In genomic region chr14:19706454-19706853, GRCm38 (mm10) we compare ENCODE assay signal across 8 mouse cellular contexts. TPM values are rescaled to one million over a fixed set of nuclear protein-coding genes. Genes with fewer than 3 reads are reported as not detected.
A peak's percentile ranks its signal among the peaks of the same experiment; 100 is the strongest.
DNase-seq lines count a peak whose midpoint lies in the region; ATAC-seq and TF ChIP-seq lines count a peak whose summit lies in the region.

No protein-coding gene starts in this region.

- peak; percentile 31; the same call in 1 of the 2 replicates for ATAC-seq in intestine, embryonic 16.5 days
- ATAC-seq in midbrain, embryonic 16.5 days: peak; percentile 71
- ATAC-seq in stomach, postnatal 0 days (ENCODE audit: low FRiP score, low TSS enrichment): peak; percentile 65; the same call in 1 of the 2 replicates

- H3K27me3 ChIP-seq in intestine, embryonic 16.5 days (replicated peaks; ENCODE audit: control insufficient read depth, insufficient read depth, low read length): no peaks in the 10 kb centered on the region
- H3K27me3 ChIP-seq in midbrain, embryonic 16.5 days (ENCODE audit: control insufficient read depth, insufficient read depth, low read depth, low read length): no peaks in the 10 kb centered on the region
- H3K27me3 ChIP-seq in stomach, postnatal 0 days (ENCODE audit: control insufficient read depth, insufficient read depth, low read length): no peaks in the 10 kb centered on the region

- H3K9me3 ChIP-seq in intestine, embryonic 16.5 days (ENCODE audit: control insufficient read depth, low read length): no peaks in the 10 kb centered on the region
- H3K9me3 ChIP-seq in midbrain, embryonic 16.5 days (replicated peaks; ENCODE audit: control insufficient read depth, low read length, poor library complexity, severe bottlenecking): no peaks in the 10 kb centered on the region
- H3K9me3 ChIP-seq in stomach, postnatal 0 days (ENCODE audit: control insufficient read depth, low read length): no peaks in the 10 kb centered on the region

- H3K36me3 ChIP-seq in intestine, embryonic 16.5 days (ENCODE audit: control insufficient read depth, insufficient read depth, low read length): no peaks in the 10 kb centered on the region
- no peaks in the 10 kb centered on the region for H3K36me3 ChIP-seq in midbrain, embryonic 16.5 days (ENCODE audit: control insufficient read depth, insufficient read depth, low read length)
- H3K36me3 ChIP-seq in stomach, postnatal 0 days (ENCODE audit: control insufficient read depth, insufficient read depth, low read length): no peaks in the 10 kb centered on the region

- 2% methylated on average over 5 of the region's 5 CpGs for WGBS in intestine, embryonic 16.5 days
- 2% methylated on average over 5 of the region's 5 CpGs for WGBS in midbrain, embryonic 16.5 days
- WGBS in stomach, postnatal 0 days: 2% methylated on average over 5 of the region's 5 CpGs

- H3K4me3 ChIP-seq in gastrocnemius, adult 2 months: no peak overlapping the region
- no peak overlapping the region for H3K4me3 ChIP-seq in intestine, embryonic 16.5 days (ENCODE audit: low read length)
- H3K4me3 ChIP-seq in midbrain, embryonic 16.5 days (ENCODE audit: low read depth, low read length): no peak overlapping the region
- no peak overlapping the region for H3K4me3 ChIP-seq in stomach, postnatal 0 days (ENCODE audit: low read depth, low read length)

- no peak for TF ChIP-seq EP300 in stomach, postnatal 0 days (optimal IDR thresholded peaks at IDR 0.05)

- H3K4me2 ChIP-seq in intestine, embryonic 16.5 days (ENCODE audit: low read depth, low read length): 0 out of 2 replicates have a peak overlapping the region, but pooled peaks have one; percentile 9
- H3K4me2 ChIP-seq in midbrain, embryonic 16.5 days (ENCODE audit: low read length): no peak overlapping the region
- H3K4me2 ChIP-seq in stomach, postnatal 0 days (replicated peaks; ENCODE audit: low read depth): no peak overlapping the region

- intact Hi-C loops in gastrocnemius, adult 2 months (cut with DNase I): loop anchor here (1.0 to 2.0 kb wide), 2 partner anchors 70 to 112 kb away; no protein-coding TSS in a partner anchor
- intact Hi-C loops in left cerebral cortex, postnatal 25 days (cut with DNase I): loop anchor here (1.0 to 10.0 kb wide), 5 partner anchors 46 to 548 kb away; partner anchors contain the start of genes Gng2 and Nid2

- no peak overlapping the region for H3K27ac ChIP-seq in gastrocnemius, adult 2 months
- peak overlapping the region; percentile 55 for H3K27ac ChIP-seq in intestine, embryonic 16.5 days (ENCODE audit: low read length)
- no peak overlapping the region for H3K27ac ChIP-seq in midbrain, embryonic 16.5 days (ENCODE audit: low read length)
- H3K27ac ChIP-seq in stomach, postnatal 0 days (replicated peaks): no peak overlapping the region

- DNase-seq in urinary bladder, postnatal 14 days (ENCODE audit: low spot score): peak; percentile 67
- no peak for DNase-seq in urinary bladder, adult 2 months (ENCODE audit: low spot score)
- DNase-seq in cerebellum, postnatal 36 days: peak; percentile 49 to 59
- peak; percentile 71 for DNase-seq in gastrocnemius, adult 2 months
- peak; percentile 73 to 84 for DNase-seq in left cerebral cortex, postnatal 25 days (ENCODE audit: low spot score in 2 of 2)
- DNase-seq in stomach, postnatal 0 days (ENCODE audit: low spot score): peak; percentile 60

- H3K9ac ChIP-seq in intestine, embryonic 16.5 days (ENCODE audit: low read depth, low read length): peak overlapping the region; percentile 40; the same call in 1 of the 2 replicates
- no peak overlapping the region for H3K9ac ChIP-seq in midbrain, embryonic 16.5 days (ENCODE audit: low read depth, low read length)
- no peak overlapping the region for H3K9ac ChIP-seq in stomach, postnatal 0 days (ENCODE audit: low read length)

- TF ChIP-seq CTCF in gastrocnemius, adult 2 months (IDR thresholded peaks at IDR 0.05): no peak; the same call in 1 of the 2 replicates
- peak; percentile 98 for TF ChIP-seq CTCF in stomach, postnatal 0 days (IDR thresholded peaks at IDR 0.05; ENCODE audit: low read depth)

- H3K4me1 ChIP-seq in intestine, embryonic 16.5 days (ENCODE audit: control insufficient read depth, insufficient read depth, low read length): peaks cover 18% of the 10 kb centered on the region
- peaks cover 7% of the 10 kb centered on the region for H3K4me1 ChIP-seq in midbrain, embryonic 16.5 days (ENCODE audit: control insufficient read depth, insufficient read depth, low read length)
- H3K4me1 ChIP-seq in stomach, postnatal 0 days (replicated peaks; ENCODE audit: control insufficient read depth, insufficient read depth): peaks cover 4% of the 10 kb centered on the region

RNA-seq across cellular contexts. Expression of gene Nid2, which starts 44.6 kb away (rescaled TPM):
- polyA plus RNA-seq in urinary bladder, adult 2 months (2012; rRNA removed): 9.0 and 12.6 TPM in 2 replicates
- 1 to 10 TPM; 6.5 to 7.6 TPM for total RNA-seq in gastrocnemius, adult 2 months (2021)
- polyA plus RNA-seq in intestine, embryonic 16.5 days (2015; fragmentation: Nextera tagmentation; extraction: Ambion mirVana): 63.8 and 68.6 TPM in 2 replicates
- 1 to 10 TPM; 3.0 to 4.7 TPM for total RNA-seq in left cerebral cortex, postnatal 25 days (2021)
- polyA plus RNA-seq in midbrain, embryonic 16.5 days (2015; fragmentation: Nextera tagmentation; extraction: Ambion mirVana): 28.2 and 31.6 TPM in 2 replicates
- polyA plus RNA-seq in stomach, postnatal 0 days (2015; fragmentation: Nextera tagmentation; extraction: Ambion mirVana): 13.5 and 16.4 TPM in 2 replicates
